Mouse (Mus musculus): ENCODE data around the gene Lyzl4. TPM values are rescaled to one million over a fixed set of nuclear protein-coding genes. Genes with fewer than 3 reads are reported as not detected.
A peak's percentile ranks its signal among the peaks of the same experiment; 100 is the strongest.

Gene Lyzl4
- total RNA-seq (2022), result under 1 TPM in 1 of 4 experiments, not detected in 3; 0.75 TPM

DNA sequence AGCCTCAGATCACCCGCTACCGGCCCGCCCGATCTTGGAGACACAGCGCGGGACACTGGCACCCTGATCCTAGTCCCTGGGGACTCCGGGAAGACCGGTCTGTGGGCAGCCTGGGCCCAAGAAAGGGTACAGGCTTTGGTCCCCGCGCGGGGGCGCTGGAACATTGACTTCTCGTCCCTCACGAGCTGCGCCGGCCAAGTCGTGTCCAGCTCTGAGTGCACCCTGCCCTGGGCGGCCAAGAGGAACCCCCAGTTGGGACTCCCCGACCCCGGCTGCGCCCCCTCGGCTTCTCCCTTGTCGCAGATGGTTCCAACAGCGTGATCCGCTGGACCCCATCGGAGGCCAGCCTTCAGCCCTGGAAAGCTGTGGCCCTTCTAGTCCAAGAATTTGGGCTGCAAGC is at the start of gene Lyzl4:
Gene Lyzl4, minus strand, starts transcription at position 96 of the 400 bp plus-strand sequence.
- peak; percentile 45 for DNase-seq

DNA sequence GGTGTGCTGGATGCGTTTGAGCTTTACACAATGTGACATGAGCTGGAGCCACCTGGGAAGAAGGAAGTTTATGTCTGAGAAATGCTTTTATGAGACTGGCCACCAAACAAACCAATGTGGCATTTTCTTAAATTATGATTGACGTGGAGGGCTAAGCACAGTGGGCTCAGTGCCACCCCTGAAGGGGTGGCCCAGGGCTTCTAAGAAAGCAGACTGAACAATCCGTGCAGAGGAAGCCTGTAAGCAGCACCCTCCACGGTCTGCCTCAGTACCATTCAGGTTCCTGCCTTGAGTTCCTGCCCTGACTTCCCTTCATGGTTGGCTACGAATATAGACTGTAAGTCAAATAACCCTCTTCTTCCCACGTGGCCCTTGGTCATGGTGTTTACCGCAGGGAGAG is 48.8 kb upstream of the Lyzl4 start:
- DNase-seq, result no peak

DNA sequence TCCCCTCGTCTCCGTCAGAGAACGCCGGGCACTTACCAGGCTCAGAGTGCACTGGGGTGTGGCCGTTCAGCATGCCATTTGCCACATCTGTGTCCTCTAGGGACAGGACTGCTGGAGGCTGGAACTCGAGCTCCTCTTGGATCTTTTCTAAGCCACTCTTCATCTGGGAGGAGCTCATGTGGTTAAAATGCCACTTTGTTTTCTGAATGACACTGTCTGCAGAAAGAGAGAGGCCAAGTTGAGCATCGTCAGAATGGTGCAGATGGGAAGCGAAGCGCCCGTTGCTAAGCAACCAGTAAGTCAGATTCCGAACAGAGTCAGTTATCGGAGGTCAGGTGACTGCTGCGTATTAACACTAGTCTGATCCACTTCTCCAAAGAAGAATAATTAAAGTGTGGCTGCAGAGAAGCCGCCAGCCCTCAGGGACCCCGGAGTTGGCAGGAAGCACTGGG is 48.3 kb upstream of the Lyzl4 start:
- no peak for DNase-seq

DNA sequence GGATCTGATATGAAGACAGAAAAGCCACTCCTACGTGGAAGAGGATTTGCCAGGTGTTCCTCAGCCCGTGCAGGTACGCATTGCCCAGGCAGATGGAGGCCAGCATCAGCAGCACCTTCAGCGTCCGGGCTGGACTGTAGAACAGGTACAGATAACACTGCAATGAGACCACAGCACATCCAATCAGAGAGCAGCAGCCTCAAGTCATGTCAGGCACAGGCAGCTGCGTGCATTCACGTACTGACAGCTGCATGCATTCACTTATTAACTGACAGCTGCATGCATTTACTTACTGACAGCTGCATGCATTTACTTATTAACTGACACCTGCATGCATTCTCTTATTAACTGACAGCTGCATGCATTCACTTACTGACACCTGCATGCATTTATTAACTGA is 42.8 kb upstream of the Lyzl4 start:
- DNase-seq, result no peak

DNA sequence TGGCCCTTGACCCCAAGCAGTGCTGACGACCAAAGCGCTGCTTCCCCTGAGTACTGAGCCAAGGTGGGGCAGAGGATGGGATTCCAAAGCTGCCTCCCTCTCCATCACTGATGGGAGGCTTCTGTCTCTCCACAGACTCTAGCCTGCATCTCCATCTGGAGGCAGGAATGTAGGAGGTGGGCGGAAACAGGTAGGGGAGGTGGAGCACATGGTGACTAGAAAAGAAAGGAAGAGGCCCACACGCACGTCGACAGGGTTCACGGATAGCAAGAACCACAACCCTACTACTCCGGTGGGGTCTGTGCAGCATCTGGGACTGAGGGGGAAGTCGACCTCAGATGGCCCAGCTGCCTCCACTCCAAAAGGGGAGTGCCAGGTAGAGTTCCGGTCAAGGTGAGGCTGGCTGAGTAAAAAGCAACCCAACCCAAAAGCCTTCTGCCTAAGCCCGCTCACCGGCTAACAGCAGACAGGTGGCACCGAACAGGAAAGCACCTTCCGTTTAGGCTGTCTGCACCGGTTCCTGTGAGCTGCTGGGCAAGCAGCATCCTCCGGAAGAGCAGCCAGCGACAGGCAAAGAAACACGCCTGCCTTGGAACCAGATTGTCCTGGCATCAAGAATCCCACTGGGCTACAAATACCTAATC is 40.3 kb upstream of the Lyzl4 start:
- DNase-seq, result no peak

- no peak for DNase-seq
Measured at GRCm38 (mm10) chr9:121681191-121681590, 39.3 kb upstream of the Lyzl4 start.

GRCm38 (mm10) chr9:121679549-121679948 is 37.7 kb upstream of the Lyzl4 start:
- DNase-seq, result no peak

- DNase-seq, result no peak
Measured at GRCm38 (mm10) chr9:121677476-121677875, 35.6 kb upstream of the Lyzl4 start.

- DNase-seq, result no peak
Measured at GRCm38 (mm10) chr9:121677069-121677468, 35.2 kb upstream of the Lyzl4 start.

DNA sequence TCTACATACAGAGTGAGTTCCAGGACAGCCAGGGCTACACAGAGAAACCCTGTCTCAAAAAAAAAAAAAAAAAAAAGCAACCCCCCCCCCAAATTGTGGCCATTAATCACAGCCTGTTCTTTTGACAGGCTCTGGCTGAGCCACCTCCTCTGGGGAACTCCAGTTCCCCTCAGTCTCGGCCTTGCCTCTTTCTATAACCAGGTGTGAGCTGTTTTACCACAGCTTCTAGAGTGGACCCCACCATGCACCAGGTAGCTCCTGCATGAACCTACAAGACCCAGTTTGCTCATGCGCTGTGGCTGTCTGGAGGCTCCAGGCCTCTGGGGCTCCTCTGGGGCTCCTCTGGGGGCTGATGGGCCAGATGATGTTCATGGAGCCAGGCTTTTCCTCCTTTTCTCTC is 33.7 kb upstream of the Lyzl4 start:
- no peak for DNase-seq

DNA sequence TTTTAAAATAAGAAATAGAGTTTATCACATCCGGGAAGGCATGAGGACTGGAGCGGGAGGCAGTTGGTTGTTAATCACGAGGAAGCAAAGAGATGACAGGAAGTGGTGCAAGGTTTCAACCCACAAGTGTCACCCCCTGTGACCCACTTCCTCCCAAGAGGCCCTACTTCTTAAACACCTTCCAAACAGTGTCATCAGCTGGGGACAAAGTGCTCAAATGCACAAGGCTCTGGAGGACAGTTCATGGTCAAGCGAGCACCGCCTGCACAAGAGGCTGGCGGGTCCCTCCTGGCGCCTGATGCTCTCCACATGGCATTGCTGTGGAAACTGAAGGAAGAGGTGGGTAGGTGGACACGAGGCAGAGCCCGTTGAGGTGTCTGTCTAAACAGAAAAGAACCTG is 33.1 kb upstream of the Lyzl4 start:
- DNase-seq, result no peak

DNA sequence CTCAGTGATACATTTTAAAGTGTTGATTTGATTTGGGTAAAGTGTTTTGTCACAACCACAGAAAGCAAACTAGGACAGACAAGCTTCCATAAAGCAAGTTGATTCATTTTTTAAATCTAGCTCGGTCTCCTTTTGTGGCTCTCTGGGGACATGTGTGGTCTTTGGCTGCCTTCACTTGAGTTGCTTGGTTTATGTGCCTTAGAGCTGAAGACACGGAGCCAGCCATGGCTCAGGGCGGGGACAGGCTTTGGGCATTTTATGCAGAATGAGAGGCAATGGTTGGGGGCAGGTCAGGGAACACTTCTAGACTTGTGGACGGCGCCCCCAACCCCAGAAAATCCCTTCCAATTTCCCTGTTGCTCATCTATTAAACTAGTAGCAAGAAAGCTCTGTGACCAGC is 31.8 kb upstream of the Lyzl4 start:
- no peak for DNase-seq

DNA sequence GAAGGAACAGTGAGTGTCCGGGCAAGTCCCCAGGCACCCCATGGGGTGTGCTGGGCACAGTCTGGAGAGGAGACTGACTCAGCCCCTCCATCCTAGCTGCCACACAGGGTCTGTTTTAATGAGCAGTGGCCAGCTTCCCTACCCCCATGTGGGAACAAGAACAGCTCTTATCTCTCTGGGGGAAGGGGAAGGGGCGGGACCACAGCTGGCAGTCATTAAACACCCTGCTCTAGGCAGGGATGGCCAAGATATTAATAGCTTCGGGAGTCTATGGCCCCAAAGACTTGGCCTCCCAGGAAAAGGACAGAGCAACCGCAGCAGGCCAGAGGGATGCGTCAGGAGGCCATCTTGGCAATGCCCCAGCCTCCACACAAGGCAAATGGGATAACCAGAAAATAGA is 30.4 kb upstream of the Lyzl4 start:
- DNase-seq, result no peak

- peak; percentile 19 for DNase-seq
Measured at GRCm38 (mm10) chr9:121671300-121671699, 29.4 kb upstream of the Lyzl4 start.

DNA sequence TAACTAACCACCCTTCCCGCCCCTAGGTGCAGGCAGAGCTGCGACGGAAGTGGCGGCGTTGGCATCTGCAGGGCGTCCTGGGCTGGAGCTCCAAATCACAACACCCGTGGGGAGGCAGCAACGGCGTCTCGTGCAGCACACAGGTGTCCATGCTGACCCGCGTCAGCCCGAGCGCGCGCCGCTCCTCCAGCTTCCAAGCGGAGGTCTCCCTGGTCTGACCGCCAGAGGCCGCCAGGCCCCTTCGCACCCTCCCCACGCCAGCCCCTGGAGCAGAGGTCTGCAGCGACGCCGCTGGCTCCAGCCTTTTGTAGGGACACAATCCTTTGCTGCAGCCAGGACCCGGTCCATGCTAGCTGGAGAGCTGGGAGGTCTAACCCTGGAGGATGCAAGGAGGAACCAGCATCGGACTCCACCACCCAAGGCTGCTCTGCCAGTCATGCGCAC is 27.5 kb upstream of the Lyzl4 start:
- DNase-seq, result peak; percentile 12

DNA sequence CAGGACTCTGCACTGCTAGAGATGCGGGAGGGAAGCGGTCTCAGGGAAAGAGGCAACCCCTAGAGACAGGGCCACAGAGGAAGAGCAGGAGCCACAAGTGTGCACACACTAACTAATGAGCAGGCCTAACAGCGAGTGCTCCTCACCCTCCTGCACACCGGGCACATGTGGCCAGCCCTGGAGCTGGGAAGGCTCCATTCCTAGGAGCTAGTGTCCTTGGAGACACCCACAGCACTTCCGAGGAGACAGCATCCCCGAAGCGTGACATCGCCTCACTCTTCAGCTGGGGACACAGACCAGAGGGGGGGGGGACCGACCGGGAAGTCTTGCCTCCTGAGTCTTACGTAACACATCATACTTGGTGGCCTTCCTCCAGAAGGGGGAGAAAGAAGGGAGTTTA is 25.9 kb upstream of the Lyzl4 start:
- no peak for DNase-seq

GRCm38 (mm10) chr9:121666957-121667630 is 25.2 kb upstream of the Lyzl4 start:
- no peak for DNase-seq

DNA sequence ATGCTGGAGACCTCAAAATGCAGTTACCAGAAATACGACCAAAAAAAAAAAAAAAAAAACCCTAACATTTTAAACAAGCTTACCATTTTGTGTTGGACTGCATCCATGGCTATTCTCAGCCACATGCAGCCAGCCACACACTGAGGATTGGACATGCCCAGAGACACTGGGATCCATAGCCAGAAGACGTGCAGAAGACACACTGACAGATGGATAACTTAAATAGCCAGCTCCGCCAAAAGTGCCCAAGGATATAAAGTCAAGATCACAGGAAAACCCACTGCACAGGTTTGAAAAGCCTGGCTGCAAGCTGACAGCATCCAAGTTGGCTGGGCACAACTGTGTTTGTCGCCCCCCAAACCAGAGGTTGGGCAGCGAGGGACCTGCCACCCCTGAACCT is 22.2 kb upstream of the Lyzl4 start:
- no peak for DNase-seq

GRCm38 (mm10) chr9:121663467-121663866 is 21.6 kb upstream of the Lyzl4 start:
- no peak for DNase-seq

GRCm38 (mm10) chr9:121659791-121660190 is 17.9 kb upstream of the Lyzl4 start:
- DNase-seq, result no peak

- DNase-seq, result no peak
Measured at GRCm38 (mm10) chr9:121658248-121658647, 16.4 kb upstream of the Lyzl4 start.

DNA sequence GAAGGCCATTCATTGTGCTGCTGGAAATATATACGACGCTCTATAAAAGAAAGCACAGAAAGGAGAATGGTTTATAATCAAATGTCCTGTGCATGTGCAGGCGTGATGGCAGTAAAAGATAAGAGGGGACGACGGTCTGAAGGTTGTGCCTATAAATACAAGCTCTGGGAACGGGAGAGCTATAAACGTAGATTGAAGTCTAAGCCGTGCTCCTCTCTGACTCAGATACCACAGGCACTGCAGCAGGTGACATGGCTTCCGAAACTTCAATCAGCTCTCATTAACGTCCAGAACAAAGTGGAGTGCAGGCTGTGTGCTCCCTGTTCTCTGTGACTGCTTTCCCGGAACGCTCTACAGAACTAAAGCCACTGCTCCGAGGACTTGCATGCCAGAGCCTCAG is 15.2 kb upstream of the Lyzl4 start:
- no peak for DNase-seq

GRCm38 (mm10) chr9:121656322-121656721 is 14.4 kb upstream of the Lyzl4 start:
- DNase-seq, result no peak

DNA sequence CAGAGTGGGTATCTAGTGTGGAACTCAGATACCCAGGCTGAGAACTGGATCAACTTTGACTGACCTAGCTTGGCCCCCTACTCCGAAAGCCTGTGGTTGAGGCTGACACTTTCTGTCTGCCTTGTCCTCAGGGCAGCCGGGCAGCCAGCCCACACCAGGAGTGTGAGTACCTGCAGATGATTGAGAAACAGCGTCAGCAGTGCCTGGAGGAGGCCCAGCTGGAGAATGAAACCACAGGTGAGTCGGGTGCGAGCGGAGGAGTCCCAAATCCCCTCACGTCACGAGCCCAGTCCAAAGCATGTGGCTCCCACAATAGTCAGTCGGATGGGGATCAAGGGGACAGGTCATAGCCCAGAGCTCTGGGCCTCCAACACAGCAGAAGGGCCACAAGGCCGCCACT is 11.8 kb upstream of the Lyzl4 start:
- DNase-seq, result no peak

Measured in adrenal gland, adult 8-10 months (tissue).